Mouse (Mus musculus): ENCODE results near the gene Wnt10a.

Wnt10a gene

DNA sequence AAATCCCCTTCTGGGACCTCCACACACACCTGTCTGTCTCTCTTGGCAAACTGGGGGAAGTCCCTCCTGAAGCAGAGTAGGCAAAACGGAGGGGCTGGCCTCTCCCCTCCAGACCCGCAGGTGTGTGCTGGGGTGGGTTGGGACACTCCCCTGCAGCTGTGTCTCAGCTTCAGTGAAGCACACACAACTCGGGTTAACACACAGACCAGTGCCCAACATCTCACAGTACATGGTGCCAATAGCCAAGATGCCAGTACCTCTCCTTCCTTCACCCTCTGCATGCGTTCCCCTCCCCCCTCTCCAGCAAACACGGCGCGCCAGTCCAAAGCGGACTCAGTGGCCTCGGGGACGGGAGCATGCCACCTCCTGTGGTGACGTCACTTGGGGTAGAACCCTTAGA, at the start of gene Wnt10a:
Gene Wnt10a, plus strand, starts transcription at position 268 of the 400 bp plus-strand sequence.
- in situ Hi-C loops (cut with MboI, MseI): no loop called here

- in situ Hi-C loops (cut with MboI, MseI): no loop called here
Measured at GRCm38 (mm10) chr1:74747335-74747734, 44.0 kb upstream of the Wnt10a start.

GRCm38 (mm10) chr1:74748643-74749271, 42.6 kb upstream of the Wnt10a start, which contains the start of gene Prkag3:
Prkag3 (minus strand) TSS chr1:74749221.
- in situ Hi-C loops (cut with MboI, MseI): no loop called here

DNA sequence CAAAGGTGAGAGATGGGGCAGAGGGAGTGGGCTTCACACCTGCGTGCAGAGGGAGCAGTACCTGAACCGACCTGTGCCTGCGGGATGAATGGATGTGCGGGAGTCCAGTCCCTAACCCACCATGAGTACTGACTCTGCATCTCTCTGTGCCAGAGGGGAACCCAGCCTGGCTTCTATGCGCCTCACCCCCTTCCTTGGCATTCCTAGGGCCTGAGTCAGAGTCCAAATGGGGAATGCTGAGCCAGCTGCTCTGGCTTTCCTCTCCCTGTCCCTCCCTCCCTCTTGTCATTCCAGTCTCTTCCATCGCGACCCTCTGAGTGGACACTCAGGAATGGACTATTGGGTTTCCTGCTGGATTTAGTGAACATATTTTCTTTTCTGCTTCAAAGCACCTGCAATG, 42.0 kb upstream of the Wnt10a start:
- in situ Hi-C loops (cut with MboI, MseI): no loop called here

GRCm38 (mm10) chr1:74750683-74751082, 40.6 kb upstream of the Wnt10a start:
- in situ Hi-C loops (cut with MboI, MseI): no loop called here

GRCm38 (mm10) chr1:74752150-74752549, 39.2 kb upstream of the Wnt10a start:
- in situ Hi-C loops (cut with MboI, MseI): no loop called here

- in situ Hi-C loops (cut with MboI, MseI): no loop called here
Measured at GRCm38 (mm10) chr1:74752833-74753232, 38.5 kb upstream of the Wnt10a start.

DNA sequence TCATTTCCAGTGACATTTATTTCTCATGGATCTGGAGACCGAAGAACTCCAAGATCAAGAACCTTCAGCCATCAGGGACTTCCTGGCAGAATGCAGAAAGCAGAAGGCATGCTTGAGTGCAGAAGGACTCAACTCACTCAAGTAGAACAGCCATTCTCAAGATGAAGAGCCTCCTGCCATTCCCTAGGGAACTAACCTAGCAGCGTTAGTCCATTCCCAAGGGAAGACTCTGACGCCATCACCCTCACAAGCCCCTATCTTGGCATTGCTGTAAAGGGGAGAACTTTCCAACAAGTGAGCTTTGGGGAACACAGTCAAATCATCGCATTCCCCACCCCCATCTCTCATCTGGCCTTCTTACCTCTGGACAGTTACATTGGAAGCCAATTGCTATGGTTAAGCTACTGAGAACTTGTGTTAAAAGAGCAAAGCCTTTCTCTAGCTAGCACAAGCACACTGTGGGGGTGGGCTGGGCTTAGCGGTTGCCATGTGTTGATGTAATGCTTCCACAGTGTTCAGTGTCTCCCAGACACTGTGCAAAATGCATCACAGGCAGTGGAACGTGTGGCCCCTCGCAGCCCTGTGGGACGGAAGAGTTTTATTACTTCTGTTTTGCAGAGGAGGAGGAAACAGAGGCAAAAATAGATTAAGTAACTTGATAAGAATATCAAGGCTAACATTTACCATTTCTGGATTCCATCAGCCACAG, 37.9 kb upstream of the Wnt10a start:
- in situ Hi-C loops (cut with MboI, MseI): no loop called here

- in situ Hi-C loops (cut with MboI, MseI): no loop called here
Measured at GRCm38 (mm10) chr1:74754175-74754785, 37.0 kb upstream of the Wnt10a start.

DNA sequence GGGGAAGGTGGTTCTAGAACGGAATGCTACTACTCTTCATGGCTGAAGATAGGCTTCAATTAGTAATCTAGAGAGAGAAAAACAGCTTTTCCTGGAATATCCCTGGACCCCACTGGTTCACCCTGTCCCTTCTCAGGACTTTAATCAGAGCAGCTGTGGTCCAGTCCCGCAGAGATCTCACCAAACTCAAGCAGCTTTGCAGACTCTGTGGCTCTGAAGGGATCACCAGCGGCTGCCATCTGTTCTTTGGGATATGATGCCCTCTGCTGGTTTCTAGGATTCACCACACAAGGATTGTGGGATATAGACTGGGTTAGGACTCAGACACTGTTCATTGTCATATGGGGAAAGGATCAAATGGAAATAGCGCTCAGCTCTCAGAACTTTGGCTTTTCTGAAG, 31.5 kb upstream of the Wnt10a start:
- in situ Hi-C loops (cut with MboI, MseI): loop anchor here (10.0 kb wide), 1 partner anchor 295 kb away; no protein-coding TSS in a partner anchor

- in situ Hi-C loops (cut with MboI, MseI): loop anchor here (10.0 kb wide), 1 partner anchor 292 kb away; no protein-coding TSS in a partner anchor
Measured at GRCm38 (mm10) chr1:74763081-74763480, 28.2 kb upstream of the Wnt10a start.

DNA sequence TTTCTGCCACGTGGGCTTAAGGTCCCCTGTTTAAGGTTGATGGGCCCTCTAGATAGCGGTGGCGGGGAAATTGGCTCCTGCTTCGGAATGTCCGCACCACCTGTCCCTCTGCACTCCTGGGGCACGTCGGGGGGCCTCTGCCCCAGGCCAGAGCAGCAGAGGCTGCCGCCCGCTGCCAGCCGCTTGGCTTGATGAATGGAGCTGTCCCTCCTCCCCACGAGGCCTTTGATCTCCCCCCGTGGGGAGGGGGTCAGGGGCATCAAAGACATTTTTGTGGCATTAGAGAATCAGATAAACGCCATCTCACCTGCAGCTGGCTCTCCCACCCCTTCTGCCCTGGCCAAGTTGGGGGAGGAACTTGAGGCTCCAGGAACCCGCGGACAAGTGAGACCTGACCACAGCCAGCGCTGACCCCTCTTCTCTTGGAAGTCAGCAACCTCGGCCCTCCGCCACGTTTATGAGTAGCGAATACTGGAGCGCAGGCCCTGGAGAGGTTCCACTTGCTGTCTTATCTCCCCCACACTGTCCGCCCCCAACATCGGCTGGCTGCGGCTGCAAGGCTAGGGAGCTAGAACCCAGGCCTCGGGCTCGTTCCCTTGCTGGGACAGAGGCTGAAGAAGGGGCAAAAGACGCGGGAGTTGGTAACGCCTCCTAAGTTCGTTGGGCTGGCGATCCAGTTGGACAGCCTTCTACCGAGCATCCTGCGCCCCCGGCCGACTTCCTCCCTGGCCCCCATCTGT, 20.4 kb upstream of the Wnt10a start:
- in situ Hi-C loops (cut with MboI, MseI): no loop called here

DNA sequence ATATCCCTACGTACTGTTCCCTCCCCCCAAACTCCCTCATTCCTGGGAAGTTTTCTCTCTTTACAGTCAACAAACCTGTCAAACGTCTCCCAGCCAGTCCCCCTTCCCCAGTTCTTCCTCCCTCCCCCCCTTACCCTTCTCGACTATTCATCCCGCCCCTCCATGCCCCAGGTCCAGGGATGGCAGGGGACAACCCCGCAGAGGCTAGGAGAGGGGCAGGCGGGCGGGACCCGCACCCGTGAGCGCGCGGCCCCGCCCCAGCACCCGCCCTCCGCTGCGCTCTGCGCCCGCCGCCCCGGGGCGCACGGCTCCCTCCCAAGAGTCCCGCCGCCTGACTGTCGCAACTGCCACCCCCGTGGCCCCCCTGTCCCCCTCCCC, 19.9 kb upstream of the Wnt10a start:
- in situ Hi-C loops (cut with MboI, MseI): no loop called here

- in situ Hi-C loops (cut with MboI, MseI): no loop called here
Measured at GRCm38 (mm10) chr1:74771845-74771930, 19.6 kb upstream of the Wnt10a start, which contains the start of gene Wnt6. Wnt6 (plus strand) TSS chr1:74771892.

- in situ Hi-C loops (cut with MboI, MseI): no loop called here
Measured at GRCm38 (mm10) chr1:74771931-74772620, 19.2 kb upstream of the Wnt10a start.

DNA sequence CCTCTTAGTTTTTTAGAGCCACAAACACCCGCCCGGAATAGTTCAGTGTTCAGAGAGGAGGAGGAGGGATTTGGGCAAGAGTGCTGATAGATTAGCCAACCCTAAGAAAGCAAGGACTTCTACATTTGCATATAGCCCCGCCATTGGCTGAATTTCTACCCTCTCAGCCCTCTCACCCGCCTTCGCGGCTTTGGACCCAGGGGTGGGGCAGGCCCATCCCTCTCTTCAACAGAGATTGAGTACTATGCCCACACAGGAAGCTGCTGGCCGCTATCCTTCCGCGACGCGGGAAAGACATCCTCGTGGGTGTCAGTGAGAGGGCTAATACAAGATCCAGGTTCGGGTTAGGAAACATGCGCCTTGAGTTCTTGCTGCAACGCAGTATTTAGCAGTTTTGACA, 18.2 kb upstream of the Wnt10a start:
- in situ Hi-C loops (cut with MboI, MseI): no loop called here

DNA sequence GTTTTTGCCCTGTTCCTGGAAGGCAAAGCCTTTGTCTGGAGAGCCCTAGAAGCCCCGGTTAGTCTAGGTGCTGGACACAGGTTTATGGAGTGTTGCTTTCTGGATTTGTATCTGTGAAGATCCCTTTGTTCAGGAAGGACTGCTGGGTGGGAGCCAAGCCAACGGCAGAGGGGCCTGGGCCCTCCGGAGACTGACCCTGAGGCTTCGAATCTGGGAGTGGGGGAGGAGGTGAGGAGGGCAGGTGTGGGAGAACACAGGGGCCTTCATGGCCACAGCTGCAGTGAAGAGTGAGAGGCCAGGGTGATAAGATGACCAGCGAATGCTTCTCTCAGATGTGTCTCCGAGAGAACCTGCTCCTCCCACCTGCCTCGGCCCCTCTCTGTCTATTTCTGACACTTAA, 17.3 kb upstream of the Wnt10a start:
- in situ Hi-C loops (cut with MboI, MseI): no loop called here

- in situ Hi-C loops (cut with MboI, MseI): no loop called here
Measured at GRCm38 (mm10) chr1:74775816-74776215, 15.5 kb upstream of the Wnt10a start.

DNA sequence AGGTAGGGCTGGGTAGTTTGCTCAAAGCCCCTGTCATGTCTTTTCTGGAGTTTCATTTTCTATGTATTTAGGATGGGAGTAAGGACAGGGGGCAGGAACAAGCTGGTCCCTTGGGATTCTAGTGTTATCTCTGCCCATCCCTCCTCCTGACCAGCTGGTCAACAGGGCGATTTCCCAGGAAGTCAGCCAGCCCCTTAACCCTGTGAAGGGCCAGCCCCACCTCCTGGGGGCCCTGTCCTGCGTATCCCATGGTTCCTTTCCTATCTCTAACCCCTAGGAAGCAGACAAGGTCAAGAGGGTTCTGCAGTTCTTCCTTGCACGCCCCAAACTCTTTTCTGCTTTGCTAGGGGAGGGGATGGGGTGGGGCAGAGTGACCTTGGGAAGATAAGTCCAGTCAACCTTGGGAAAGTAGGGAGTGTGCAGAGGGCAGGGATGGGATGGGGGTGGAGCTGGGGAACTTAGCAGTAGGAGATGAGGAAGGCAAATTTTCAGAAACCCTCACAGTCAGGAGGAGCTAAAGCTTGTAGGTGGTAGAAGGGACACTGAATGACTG, 12.3 kb upstream of the Wnt10a start:
- in situ Hi-C loops (cut with MboI, MseI): no loop called here

GRCm38 (mm10) chr1:74782045-74782444, 9.3 kb upstream of the Wnt10a start:
- in situ Hi-C loops (cut with MboI, MseI): no loop called here

DNA sequence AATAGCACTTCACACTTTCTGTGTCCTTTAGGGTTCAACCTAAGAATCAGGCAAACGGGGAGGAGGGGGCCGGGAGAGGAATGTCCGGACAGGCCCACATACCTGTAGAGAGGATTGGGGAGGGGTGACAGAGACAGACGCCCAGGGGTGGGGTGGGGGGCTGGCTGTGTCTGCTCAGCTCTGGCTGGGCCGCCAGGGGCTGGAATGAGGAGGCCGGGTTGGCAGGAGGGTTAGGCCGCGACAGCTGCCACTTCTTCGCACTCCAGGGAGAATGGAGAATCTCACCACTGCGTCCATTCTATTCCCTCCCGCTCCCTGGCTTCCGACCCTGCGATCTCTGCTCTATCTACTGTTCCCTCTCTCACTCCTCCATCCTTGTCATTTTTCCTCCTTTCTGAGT, 7.8 kb upstream of the Wnt10a start:
- in situ Hi-C loops (cut with MboI, MseI): no loop called here

Measured in T-helper 2 cell (primary cell).